Mouse (Mus musculus): Measurements from ENCODE around the gene Fbxo24. TPM values are rescaled to one million over a fixed set of nuclear protein-coding genes. Genes with fewer than 3 reads are reported as not detected.
"Not testable (repeated sequence)": the region's sequence is repeated elsewhere in the genome, so short reads cannot be mapped to it uniquely, and the experiment has no call there.

Fbxo24 gene
- polyA plus RNA-seq, 1 experiment from 2014 or later = not detected

- 87% methylated on average over 7 of the region's 7 CpGs for WGBS
- peaks cover 61% of the 10 kb centered on the region for H3K36me3 ChIP-seq
- H3K27ac ChIP-seq (replicated peaks) = no peak overlapping the region
Measured at GRCm38 (mm10) chr5:137639472-137639871, 10.7 kb upstream of the Fbxo24 start.

DNA sequence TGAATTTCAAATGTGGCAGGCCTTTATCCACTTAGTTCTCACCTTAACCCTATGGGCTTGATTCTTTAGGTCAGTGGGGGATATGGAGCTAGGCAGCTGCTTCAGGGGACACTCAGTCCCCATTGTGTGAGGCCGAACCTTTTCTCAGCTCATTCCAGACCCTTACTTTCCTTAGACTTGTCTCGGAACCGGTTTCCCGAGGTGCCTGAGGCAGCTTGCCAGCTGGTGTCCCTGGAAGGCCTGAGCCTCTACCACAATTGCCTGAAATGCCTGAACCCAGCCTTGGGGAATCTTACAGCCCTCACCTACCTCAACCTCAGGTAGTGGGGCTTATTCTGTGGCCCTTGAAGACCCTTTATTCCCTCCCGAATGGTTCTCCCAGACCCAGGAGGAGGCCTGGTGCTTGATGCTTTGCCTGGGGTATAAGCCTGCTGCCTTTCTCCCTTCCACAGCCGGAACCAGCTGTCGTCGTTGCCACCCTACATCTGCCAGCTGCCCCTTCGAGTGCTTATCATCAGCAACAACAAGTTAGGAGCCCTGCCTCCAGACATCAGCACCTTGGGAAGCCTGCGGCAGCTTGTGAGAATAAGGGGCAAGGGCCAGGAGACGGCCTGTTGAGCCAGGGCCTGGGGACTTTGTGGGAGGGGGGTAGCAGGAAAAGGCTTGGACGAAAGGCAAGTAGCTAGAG is 4.7 kb upstream of the Fbxo24 start:
- Histone ChIP-seq H3K4me2 (replicated peaks) (no peak overlapping the region), H3K36me3 (peaks cover 42% of the 10 kb centered on the region), H3K9ac (replicated peaks) (no peak overlapping the region), H3K4me3 (no peak overlapping the region), H3K4me1 (peaks cover 30% of the 10 kb centered on the region), H3K9me3 (no peaks in the 10 kb centered on the region), H3K27ac (replicated peaks) (no peak overlapping the region), H3K27me3 (no peaks in the 10 kb centered on the region)
- ATAC-seq (replicated peaks) = no peak
- 78% methylated on average over 12 of the region's 12 CpGs for WGBS

More at GRCm38 (mm10) chr5:137639472-137639871, 10.7 kb upstream of the Fbxo24 start:
- ATAC-seq (replicated peaks) = no peak
- H3K27me3 ChIP-seq = peaks cover 10% of the 10 kb centered on the region; the same call in 1 of the 2 replicates
- H3K9me3 ChIP-seq = no peaks in the 10 kb centered on the region
- no peak overlapping the region for H3K4me3 ChIP-seq
- no peak overlapping the region for H3K9ac ChIP-seq (replicated peaks)
- H3K4me1 ChIP-seq = no peaks in the 10 kb centered on the region
- no peak overlapping the region for H3K4me2 ChIP-seq (replicated peaks)

- 83% methylated on average over 4 of the region's 4 CpGs for WGBS
- H3K27me3 ChIP-seq = no peaks in the 10 kb centered on the region
- H3K4me2 ChIP-seq (replicated peaks) = no peak overlapping the region
- H3K27ac ChIP-seq (replicated peaks) = no peak overlapping the region
- no peak for ATAC-seq (replicated peaks)
- H3K36me3 ChIP-seq = peaks cover 23% of the 10 kb centered on the region
- H3K9ac ChIP-seq (replicated peaks) = no peak overlapping the region
- H3K4me3 ChIP-seq = no peak overlapping the region
- peaks cover 38% of the 10 kb centered on the region for H3K4me1 ChIP-seq
- H3K9me3 ChIP-seq = no peaks in the 10 kb centered on the region
Measured at GRCm38 (mm10) chr5:137631591-137631990, 2.8 kb upstream of the Fbxo24 start.

DNA sequence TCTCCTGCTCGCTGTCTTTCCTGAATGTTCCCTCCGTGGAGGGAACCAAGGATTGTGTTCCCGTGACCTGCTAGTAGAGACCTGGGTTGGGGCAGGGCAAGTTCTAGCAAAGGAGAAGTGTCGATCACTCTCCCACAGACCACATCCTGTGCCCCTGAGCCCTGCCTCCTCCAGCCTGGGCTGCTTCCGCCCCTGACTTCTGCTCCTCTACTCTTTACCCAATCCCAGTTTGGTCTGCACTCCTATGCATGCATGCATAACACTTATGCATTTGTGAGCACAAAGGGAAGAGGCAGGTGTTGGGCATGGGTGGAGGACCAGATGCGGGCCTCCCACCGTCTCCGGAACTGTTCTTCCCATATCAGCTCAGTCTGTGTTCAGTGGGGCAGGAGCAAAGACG is 2.4 kb upstream of the Fbxo24 start:
- Histone ChIP-seq H3K27ac (replicated peaks) (0 out of 2 replicates have a peak overlapping the region, but pooled peaks have one; percentile 17), H3K4me1 (peaks cover 38% of the 10 kb centered on the region), H3K36me3 (peaks cover 18% of the 10 kb centered on the region), H3K4me3 (no peak overlapping the region), H3K27me3 (no peaks in the 10 kb centered on the region), H3K9ac (replicated peaks) (no peak overlapping the region; the same call in 1 of the 2 replicates), H3K4me2 (replicated peaks) (no peak overlapping the region), H3K9me3 (no peaks in the 10 kb centered on the region)
- no peak for ATAC-seq (replicated peaks)
- WGBS = 82% methylated on average over 9 of the region's 9 CpGs

- ATAC-seq (replicated peaks) = no peak
- 0 out of 2 replicates have a peak overlapping the region, but pooled peaks have one; percentile 17 for H3K27ac ChIP-seq (replicated peaks)
- WGBS = 65% methylated on average over 3 of the region's 3 CpGs
- H3K9me3 ChIP-seq = no peaks in the 10 kb centered on the region
- no peak overlapping the region; the same call in 1 of the 2 replicates for H3K9ac ChIP-seq (replicated peaks)
- peaks cover 14% of the 10 kb centered on the region for H3K36me3 ChIP-seq
- H3K4me1 ChIP-seq = peaks cover 38% of the 10 kb centered on the region
- H3K4me2 ChIP-seq (replicated peaks) = peak overlapping the region; percentile 74
- 0 out of 2 replicates have a peak overlapping the region, but pooled peaks have one; percentile 57 for H3K4me3 ChIP-seq
- H3K27me3 ChIP-seq = no peaks in the 10 kb centered on the region
Measured at GRCm38 (mm10) chr5:137630602-137631001, 1.8 kb upstream of the Fbxo24 start.

DNA sequence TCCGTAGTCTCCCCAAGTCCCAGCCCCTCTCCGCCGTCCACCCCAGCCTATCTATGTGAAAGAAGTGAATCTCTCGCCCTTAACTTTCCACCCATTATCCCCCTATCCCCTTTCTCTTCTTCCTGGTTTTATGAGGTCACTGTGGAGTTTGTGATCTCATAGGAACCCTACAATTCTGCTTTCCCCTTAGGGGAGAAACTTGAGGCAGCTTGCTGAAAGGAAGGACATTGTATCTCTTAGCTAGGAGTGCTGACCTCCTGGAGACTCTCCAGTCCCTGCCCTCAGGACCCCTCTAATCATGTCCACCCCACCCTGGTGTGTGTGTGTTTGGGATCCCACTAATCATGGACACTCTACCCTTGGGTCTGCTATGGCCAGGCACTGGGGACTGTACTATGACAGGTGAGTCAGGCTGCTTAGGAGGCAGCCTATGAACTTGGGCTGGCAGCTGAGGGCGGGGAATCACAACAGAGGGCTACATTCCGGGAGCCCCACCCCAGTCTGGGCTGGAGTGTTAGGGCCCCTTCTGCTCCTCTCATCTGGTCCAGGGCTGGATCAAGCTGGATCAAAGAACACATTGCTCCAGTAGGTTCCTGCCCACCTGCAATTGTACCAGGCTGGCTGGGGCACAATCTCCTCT is 1.2 kb upstream of the Fbxo24 start:
- Histone ChIP-seq H3K4me2 (replicated peaks) (peak overlapping the region; percentile 74), H3K27ac (replicated peaks) (no peak overlapping the region), H3K9ac (replicated peaks) (peak overlapping the region; percentile 65), H3K4me3 (peak overlapping the region; percentile 57), H3K36me3 (peaks cover 9% of the 10 kb centered on the region), H3K27me3 (no peaks in the 10 kb centered on the region), H3K9me3 (no peaks in the 10 kb centered on the region), H3K4me1 (peaks cover 38% of the 10 kb centered on the region)
- 29% methylated on average over 6 of the region's 6 CpGs for WGBS
- ATAC-seq (replicated peaks) = no peak

GRCm38 (mm10) chr5:137629306-137629721 is 512 bp upstream of the Fbxo24 start:
- Histone ChIP-seq H3K4me1 (peaks cover 38% of the 10 kb centered on the region), H3K9me3 (no peaks in the 10 kb centered on the region), H3K27me3 (no peaks in the 10 kb centered on the region), H3K27ac (replicated peaks) (peak overlapping the region; percentile 86), H3K36me3 (peaks cover 7% of the 10 kb centered on the region), H3K9ac (replicated peaks) (peak overlapping the region; percentile 65), H3K4me2 (replicated peaks) (peak overlapping the region; percentile 74), H3K4me3 (peak overlapping the region; percentile 57)
- WGBS = under 1% methylated on average over 23 of the region's 23 CpGs
- ATAC-seq (replicated peaks) = peak; percentile 7

DNA sequence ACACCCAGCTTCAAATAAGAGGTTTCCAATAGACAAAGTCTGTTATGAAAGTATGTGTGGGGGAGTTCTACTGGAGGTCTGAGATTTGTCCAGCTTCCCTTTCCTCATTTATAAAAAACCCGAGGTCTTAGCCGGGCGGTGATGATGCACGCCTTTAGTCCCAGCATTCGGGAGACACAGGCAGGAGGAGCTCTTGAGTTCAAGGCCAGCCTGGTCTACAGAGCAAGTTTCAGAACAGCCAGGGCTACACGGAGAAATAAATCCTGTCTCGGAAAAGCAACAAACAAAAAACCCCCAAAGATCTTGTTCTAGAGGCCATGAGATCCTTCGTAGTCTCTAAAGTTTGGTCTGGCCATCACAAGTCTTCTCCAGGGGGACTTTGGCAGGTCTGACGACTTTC is 811 bp downstream of the Fbxo24 start:
- Histone ChIP-seq H3K9me3 (no peaks in the 10 kb centered on the region), H3K9ac (replicated peaks) (peak overlapping the region; percentile 65), H3K36me3 (no peaks in the 10 kb centered on the region), H3K4me3 (peak overlapping the region; percentile 54), H3K27ac (replicated peaks) (peak overlapping the region; percentile 90), H3K4me1 (peaks cover 38% of the 10 kb centered on the region), H3K27me3 (no peaks in the 10 kb centered on the region), H3K4me2 (replicated peaks) (peak overlapping the region; percentile 65)
- 3% methylated on average over 9 of the region's 9 CpGs for WGBS
- ATAC-seq (replicated peaks) = no peak

DNA sequence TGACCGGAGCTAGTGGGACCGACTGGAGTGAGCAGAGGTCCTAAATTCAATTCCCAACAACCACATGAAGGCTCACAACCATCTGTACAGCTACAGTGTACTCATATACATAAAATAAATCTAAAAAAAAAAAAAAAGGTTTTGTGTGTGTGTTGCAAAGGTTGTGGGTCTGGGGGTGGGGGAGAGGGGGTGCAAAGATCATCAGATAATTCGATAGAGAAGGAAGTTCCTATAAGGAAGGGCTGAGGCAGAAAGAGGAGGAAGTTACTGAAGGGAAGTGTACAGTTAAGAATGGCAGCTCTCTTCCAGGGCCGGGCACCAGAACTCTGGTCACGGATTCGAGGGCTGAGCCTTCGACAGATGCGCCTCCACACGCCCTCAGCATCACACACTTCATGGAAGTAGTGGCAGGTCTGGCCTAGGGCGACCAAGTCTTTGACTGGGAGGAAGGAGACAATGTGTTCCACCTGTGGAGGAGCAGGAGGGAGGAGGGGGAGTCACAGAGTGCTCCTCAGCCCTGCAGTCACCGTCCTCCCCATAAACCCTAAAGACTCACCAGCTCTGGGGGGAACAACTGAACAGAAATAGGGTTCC is 4.8 kb downstream of the Fbxo24 start:
- WGBS = 88% methylated on average over 11 of the region's 11 CpGs
- Histone ChIP-seq H3K27ac (replicated peaks) (no peak overlapping the region), H3K4me3 (no peak overlapping the region), H3K36me3 (no peaks in the 10 kb centered on the region), H3K9ac (replicated peaks) (no peak overlapping the region), H3K9me3 (no peaks in the 10 kb centered on the region), H3K27me3 (no peaks in the 10 kb centered on the region), H3K4me2 (replicated peaks) (no peak overlapping the region), H3K4me1 (peaks cover 8% of the 10 kb centered on the region)
- no peak for ATAC-seq (replicated peaks)

GRCm38 (mm10) chr5:137615347-137615746 is 13.5 kb downstream of the Fbxo24 start:
- H3K9ac ChIP-seq (replicated peaks) = no peak overlapping the region
- no peak overlapping the region for H3K27ac ChIP-seq (replicated peaks)
- no peak for ATAC-seq (replicated peaks)
- H3K36me3 ChIP-seq = no peaks in the 10 kb centered on the region
- no peaks in the 10 kb centered on the region for H3K4me1 ChIP-seq
- no peak overlapping the region for H3K4me3 ChIP-seq
- 94% methylated on average over 7 of the region's 7 CpGs for WGBS
- no peaks in the 10 kb centered on the region for H3K27me3 ChIP-seq
- no peak overlapping the region for H3K4me2 ChIP-seq (replicated peaks)
- H3K9me3 ChIP-seq = no peaks in the 10 kb centered on the region

DNA sequence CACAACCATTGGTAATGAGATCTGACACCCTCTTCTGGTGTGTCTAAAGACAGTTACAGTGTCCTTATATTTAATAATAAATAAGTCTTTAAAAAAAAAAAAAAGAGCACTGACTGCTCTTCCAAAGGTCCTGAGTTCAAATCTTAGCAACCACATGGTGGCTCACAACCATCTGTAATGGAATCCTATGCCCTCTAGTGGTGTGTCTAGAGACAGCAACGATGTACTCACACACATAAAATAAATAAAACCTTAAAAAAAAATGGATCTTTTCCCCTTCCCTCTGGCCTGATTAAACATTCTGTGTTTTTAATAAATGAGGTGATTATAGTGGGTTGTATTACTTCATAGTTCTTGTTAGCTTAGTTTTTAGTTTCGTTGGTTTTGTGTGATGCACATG is 13.9 kb downstream of the Fbxo24 start:
- not testable (repeated sequence) for H3K27me3 ChIP-seq; H3K4me1 ChIP-seq; H3K27ac ChIP-seq (replicated peaks); H3K36me3 ChIP-seq; ATAC-seq (replicated peaks); H3K4me2 ChIP-seq (replicated peaks); H3K9ac ChIP-seq (replicated peaks); H3K4me3 ChIP-seq; H3K9me3 ChIP-seq
- 95% methylated on average over 2 of the region's 2 CpGs for WGBS

DNA sequence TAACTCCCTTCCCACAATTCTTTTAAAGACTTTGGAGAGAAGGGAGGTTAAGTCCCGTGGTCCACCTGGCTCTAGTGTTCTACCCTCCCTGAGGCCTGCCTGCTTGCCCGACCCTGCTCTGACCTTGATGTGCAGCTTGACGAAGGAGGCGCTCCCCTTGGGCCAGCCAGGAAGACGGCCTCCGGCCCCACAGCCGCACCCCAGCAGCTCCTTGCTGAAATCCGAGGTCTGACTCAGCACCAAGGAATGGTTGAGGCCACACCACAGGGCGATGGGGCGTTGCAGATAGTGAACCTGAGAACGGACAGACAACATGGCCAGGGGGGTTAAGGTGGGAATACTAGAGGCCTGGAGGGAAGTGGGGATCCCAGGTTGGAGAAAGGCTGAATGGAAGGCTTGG is 15.3 kb downstream of the Fbxo24 start, which contains the start of gene Pcolce:
Gene Pcolce (minus strand): TSS at position 235 of the 400 bp plus-strand sequence.
- Histone ChIP-seq H3K36me3 (no peaks in the 10 kb centered on the region), H3K4me1 (no peaks in the 10 kb centered on the region), H3K9ac (replicated peaks) (no peak within 1 kb of the TSS), H3K4me3 (no peak within 1 kb of the TSS), H3K27me3 (peaks cover 5% of the 10 kb centered on the region; the same call in 1 of the 2 replicates), H3K27ac (replicated peaks) (no peak within 1 kb of the TSS), H3K9me3 (no peaks in the 10 kb centered on the region), H3K4me2 (replicated peaks) (no peak within 1 kb of the TSS)
- WGBS = 63% methylated on average over 11 of the region's 11 CpGs
- ATAC-seq (replicated peaks) = no peak
